Mouse (Mus musculus) ovary, postnatal 36 days (tissue): Measurements from ENCODE around the gene Fyttd1.
"Not testable (repeated sequence)": the region's sequence is repeated elsewhere in the genome, so short reads cannot be mapped to it uniquely, and the experiment has no call there.

ENCODE experiments used
- DNase-seq: peaks from one replicate; pipeline ENCODE4 v3.0.0; 2022; ENCODE audit warnings: low spot score, mixed read lengths

Gene Fyttd1

DNA sequence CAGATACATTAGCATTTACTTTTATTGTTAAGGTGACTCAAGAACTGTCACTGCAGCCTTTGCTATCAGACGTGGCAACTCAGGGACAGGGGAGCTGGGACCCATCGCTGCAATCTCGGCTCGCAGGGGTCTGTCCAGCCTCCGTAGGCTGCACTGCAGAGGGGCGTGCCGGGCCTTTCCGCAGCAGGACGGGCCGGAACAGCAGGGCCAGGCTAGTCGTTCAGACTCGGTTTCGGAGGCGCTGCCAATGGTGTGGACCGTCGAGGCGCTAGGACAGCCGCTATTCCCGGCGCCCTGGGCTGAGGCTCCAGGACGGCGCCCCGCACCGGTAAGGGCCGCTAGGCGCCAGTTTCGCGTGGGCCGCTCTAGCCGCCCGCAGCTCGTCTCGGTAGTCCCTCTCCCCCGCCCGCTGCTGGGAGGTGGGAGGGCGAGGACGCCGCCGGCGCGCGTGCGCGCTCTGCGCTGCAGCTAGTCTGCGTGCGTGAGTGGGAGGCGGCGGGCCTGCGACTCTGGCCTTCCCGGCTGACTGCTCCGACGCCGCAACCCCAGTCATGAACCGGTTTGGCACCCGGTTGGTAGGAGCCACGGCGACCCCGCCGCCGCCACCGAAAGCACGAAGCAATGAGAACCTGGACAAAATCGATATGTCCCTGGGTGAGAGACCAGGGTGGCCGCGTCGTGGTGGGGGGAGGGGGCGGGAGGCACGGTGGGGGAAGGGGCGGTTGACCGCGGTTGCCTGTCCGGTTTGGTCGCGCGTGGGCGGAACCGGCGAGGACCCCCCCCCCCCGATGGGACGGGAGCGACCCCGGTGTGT lies at the start of gene Fyttd1, which contains the start of gene Rubcn:
Gene Fyttd1 (plus strand): TSS at position 158 of the 814 bp plus-strand sequence.
Gene Rubcn (minus strand): TSS at position 424 of the 814 bp plus-strand sequence.
- peak; percentile 97 for DNase-seq

DNA sequence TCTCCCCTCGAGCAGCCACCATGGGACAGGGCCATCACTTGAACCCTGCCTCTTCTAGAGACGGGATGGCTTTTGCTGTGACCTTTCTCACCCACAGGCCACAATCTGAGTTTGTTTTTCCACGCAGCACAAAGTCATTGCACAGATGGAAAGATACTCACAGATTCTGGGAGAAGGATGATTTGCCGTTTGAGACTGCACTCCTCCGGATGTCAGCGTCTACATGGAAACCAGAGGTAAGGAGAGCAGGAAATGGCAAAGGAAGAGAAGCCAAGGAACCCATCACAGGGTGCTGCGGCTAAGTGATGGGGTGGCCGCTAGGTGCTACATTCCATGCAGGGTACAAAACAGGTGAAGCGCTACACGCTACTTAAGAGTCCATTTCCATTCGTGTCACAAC lies 48.2 kb upstream of the Fyttd1 start:
- no peak for DNase-seq

DNA sequence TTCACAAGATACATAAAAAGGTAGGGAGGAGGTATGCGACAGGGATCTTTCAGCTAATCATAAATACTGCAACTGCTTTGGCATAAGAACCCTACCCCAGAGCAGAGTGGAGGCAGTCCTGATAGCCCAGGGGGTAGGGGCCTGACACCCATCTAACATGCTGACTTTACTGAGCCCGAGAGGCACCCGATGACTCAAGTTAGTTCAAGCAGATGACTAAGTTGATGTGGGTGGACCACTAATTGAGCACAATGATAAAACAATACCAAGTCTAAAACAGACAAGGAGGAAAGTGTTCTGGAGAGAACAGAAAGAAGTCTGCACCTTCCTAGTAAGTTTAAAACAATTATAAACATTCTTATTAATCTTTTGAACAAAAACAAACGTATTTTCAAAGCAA lies 45.8 kb upstream of the Fyttd1 start:
- no peak for DNase-seq

DNA sequence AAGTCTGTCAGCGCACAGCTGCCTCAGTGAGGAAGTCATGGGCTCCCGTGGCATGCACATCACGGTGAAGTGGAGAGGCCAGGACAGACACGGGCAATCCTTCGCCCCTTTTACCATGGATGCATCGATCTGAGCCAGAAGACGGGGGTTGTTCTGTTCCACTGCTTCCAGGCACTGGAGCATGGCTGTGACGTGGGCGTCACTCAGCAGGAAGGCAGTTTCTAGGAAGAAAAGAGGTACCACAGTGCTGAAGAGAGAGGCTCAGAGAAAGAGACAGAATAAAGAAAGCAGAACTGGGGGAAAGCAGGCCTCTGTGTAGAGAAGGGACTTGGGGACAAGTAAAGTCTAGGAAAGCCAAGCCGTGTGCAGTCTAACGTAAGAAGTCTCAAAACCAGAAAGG lies 30.2 kb upstream of the Fyttd1 start:
- DNase-seq: no peak

DNA sequence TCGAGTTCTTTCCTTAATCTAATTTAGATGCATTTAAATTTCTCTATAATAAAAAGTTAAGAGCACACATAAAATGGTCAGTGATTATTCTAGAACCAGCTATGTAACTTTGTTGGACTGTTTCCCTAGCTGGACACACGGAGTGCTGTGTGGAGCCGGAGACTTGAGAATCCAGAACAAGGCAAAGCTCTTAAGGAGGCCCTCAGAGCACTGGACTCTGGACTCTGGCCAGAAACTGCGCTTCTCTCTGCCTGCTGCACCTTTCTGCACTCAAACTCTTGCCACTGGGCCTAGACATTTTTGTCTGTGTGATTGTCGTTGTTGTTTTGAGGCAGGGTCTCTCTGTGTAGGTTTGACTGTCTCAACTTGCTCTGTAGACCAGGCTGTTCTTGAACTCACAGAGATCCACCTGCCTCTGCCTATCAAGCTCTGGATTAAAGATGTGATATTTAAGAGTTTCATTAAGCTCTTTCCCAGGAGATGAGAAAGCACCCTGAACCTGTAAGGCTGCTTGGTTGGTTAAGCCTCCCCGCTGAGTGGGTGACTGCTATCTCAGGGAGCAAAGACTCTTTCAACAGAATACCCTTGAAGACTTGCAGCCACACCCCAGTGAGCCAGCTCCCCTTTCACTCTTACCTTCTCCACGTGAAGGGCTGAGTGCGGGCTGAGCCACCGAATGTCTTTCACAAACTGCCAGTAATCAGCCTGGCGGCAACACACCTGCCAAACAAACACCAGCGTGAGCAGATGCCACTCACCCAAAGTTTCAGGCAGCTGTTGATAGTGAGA lies 28.1 kb upstream of the Fyttd1 start:
- DNase-seq: no peak

DNA sequence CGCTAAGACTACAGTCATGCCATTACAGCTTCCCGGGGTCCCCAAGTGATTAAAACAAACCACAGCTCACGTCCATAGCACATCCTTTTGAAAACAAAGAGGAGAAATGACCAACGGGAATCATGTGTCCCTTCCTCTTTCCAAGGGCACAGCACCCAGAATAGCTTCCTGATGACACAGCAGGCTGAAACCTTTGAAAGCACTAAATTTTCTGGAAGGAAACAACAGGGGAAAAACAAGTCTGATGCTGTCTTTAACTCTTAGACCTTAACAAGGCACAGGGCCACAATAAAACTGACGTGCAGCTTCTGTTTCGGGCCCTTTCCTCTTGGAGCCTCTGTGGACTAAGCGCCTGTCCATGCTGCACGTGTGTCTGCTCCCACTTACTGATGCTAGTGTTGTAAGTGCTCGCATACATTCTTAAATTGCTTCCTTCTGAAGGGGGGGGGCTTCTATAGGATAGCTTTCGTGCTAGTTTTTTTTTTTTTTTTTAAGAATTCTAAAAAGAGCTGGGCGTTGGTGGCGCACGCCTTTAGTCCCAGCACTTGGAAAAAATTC lies 23.7 kb upstream of the Fyttd1 start:
- DNase-seq: no peak

DNA sequence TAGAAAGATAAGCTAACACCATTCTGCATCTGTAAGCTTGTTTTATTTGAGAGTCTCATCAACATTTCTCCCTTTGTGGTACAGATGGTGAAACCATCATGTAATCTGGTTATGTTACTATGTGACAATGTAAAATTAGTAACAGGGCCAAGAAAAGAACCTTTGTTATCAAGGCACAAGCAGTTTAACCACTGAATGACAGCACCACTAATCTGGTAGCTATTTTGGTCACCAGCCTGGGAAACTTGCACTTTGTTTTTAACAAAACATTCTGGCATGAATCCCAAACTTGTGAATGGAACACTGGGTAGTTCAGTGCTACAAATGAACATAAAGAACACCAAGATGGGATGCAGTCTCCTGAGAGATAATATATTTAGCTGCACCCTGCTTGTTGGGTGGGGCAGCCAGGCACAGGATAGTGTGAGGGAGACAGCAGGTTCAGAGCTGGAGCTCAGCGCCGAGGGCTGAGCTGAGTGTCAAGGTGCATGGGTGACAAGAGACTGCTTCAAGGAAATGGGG lies 23.2 kb upstream of the Fyttd1 start:
- DNase-seq: no peak

DNA sequence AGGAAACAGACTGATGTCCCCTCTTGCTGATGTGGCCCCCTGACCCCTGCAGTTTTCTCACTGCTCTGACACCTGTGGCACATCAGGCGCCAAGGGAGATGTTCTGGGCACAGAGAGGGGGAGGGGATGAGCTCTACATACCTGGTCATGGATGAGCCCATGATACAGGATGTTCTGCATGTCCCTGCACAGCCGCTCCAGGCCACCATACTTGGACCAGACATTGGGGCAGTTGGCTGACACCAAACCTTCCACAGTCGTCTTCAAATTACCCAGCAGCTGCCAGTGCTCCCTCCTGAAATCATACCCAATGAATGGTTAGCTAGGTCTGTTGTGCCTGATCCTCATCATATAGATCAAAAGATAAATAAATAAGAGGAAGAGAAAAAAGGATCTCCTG lies 20.5 kb upstream of the Fyttd1 start:
- DNase-seq: no peak

DNA sequence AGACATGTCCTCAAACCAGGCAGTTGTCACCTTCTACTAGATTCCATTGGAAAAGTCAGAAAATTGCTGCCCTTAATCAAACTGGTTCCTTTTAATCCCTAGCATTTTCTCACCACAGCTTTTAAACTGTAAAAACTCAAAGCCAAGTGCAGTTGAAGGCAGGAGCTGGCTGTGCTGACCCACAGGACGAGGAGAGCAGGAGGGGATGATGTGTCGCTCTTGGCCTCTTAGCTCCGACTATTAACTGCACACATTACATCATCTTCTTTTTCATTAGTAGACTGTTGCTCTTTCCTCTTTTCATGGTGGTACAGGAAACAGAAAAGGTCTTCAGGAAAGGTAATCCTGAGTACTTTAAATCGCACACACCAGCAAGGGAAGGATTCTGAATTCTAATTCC lies 18.9 kb upstream of the Fyttd1 start:
- no peak for DNase-seq

DNA sequence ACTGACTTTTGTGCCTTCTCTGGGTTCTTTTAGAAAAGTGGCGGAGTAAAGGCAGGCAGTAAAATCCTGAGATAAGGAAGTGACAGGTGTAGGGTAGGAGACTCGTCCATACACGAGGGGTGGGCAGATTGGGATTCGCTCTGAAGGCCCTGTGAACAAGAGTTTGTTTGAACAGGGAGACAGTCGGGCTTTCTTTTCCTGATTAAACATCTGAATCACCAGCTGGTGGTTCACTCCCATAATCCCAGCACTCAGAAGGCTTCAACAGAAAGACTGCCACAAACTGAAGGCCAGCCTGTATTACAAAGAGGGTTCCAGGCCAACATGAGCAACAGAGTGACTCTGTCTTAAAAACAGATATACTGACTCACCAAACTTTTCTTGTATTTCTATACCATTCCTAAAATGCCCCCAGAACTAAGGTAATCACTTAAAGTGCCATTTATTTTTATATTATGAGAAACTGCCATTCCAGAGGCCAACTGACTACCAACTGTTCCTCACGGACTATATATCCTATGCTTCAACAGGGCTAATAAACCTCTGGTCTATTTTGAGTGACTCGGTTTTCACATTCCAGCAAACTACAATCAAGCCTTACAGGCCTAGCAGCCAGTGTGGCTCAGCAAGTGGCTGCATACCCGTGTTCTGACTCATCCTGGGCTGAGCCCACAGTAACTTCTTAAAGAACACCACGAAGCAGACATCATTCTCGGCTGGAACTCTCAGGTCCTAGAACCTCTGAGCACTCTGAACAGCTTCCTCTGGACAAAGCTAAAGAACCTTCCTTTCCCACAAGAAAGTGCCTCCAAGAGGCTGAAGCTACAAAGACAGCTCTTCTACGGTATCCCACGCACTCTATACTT lies 18.3 kb upstream of the Fyttd1 start:
- no peak for DNase-seq

DNA sequence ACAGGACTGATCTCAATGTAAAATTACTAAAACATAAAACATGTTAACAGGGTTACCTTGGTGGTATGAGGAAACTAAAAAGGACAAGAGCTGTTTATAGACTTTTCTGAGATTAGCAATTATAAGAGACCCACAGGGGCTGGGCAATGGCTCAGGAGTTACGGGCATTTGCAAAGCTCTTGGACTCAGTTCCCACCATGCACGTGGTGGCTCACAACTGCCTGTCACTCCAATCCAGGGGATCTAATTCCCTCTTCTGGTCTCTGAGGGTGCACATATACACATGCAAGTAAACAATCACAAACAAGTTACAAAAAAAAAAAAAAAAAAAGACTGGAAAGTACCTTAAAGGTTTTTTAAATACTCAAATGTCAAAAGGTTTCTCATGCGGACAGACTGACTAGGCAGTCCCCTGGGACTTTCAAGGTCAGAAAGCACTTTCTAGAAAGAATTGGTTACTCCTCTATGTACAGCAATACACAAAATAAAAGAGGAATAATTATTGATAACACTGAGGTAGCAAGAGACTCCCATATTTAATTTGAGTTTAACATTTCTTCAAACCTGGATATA lies 15.4 kb upstream of the Fyttd1 start:
- no peak for DNase-seq

DNA sequence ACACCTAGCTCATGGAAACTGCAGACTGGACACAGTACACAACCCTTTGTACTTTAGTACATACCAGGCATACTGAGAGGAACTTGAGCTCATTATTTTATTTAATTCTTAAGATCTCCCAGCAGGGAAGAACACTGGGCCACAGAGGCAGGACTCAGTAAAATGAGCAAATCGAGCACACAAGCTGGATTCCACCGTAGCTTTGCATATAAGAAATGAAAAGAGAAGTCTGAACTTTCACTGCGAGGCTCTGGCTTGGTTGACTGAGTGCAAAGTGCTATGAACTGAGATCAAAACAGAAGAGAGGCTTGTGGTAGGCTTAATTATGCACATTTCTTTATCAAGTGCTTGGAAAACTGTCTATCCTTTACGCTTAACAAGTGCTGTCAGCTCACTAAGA lies 11.9 kb upstream of the Fyttd1 start:
- no peak for DNase-seq

DNA sequence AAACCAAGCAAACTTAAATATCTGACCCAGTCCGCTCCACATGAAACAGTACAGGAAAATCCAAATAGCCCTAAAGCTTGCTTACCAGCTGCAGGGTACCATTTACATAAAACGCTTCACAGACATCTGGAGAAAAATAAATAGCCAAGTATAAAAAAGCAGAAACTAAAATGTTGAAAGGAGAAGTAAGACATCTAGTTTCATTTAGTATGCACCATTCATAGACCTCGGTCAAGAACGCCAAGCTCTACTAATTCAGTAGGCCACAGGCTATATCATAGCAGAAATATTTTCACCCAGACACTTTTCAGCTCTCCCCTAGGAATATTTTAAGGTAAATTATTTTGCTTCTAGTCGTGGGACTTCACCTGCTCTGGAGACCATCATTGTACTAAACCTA lies 10.6 kb upstream of the Fyttd1 start:
- no peak for DNase-seq

DNA sequence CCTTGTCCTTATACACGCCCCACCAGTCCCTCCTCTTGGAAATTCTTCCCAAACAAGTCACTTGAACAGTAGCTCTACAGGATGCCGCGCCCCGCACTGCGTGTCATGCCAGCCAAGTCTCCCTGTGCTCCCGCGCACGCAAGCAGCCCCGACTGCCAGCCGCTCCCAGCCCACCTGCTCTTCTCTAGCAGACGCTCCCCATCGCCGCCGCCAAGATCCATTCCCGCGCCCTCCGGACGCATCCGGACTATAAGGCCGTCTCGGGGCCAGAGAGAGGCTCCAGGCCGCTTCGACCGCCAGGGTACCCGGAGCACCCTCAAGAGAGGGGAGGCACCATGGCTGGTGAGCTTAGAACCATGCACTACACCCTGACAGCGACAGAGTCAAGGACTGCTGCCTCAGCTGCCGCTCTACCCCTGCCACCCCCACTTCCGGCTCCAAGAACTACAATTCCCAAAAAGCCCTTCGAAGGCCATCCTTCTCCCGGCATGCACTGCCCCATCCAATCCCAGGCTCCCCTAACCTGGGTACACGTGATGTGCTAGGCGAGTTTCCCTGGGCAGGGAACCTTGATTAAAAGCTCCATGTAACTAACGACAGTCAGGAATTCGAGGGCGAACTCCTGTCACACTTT lies 9.3 kb upstream of the Fyttd1 start:
- DNase-seq: peak; percentile 83

DNA sequence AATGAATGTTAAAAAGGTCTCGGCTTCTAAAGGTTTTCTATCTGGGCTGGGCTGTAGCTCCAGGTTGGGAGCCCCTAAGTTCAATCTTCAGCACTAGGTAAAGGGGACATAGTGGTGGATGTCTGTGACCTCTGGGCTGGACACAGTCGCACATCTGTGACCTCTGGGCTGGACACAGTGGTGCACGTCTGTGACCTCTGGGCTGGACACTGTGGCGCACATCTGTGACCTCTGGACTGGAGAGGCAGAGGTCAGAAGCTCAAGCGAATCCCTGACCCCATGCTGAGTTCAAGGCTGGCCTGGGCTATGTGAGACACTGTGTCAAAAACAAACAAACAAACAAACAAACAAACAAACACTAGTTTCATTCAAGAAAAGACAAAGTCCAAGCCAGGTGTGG lies 7.1 kb upstream of the Fyttd1 start:
- DNase-seq: no peak

DNA sequence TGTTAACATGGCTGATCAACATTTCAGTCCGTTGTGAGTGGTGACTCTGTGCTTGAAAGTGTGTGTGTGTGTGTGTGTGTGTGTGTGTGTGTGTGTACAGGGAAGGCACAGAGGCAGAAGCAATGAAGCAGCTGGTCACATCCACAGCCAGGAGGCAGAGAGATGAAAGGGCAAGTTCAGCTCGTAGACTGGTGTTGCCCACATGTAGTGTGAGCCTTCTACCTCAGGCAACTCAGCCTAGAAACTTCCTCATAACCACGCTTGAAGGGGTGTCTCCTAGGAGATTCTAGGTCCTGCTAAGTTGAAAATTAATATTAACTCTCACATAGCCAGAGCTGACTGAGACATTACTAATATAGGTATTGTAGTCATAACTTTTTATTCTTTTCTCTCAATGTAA lies 3.9 kb upstream of the Fyttd1 start:
- DNase-seq: no peak

DNA sequence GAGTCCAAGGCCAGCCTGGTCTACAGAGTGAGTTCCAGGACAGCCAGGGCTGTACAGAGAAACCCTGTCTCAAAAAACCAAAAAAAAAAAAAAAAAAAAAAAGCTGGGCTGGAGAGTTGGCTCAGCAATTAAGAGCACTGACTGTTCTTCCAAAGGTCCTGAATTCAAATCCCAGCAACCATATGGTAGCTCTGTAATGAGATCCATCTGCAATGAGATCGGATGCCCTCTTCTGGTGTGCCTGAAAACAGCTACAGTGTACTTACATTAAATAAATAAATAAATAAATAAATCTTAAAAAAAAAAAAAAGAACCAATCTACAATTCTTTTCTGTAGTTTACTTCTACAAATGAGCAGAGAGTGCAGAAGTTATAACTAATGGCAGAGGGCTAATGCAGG lies 2.0 kb upstream of the Fyttd1 start:
- not testable (repeated sequence) for DNase-seq

DNA sequence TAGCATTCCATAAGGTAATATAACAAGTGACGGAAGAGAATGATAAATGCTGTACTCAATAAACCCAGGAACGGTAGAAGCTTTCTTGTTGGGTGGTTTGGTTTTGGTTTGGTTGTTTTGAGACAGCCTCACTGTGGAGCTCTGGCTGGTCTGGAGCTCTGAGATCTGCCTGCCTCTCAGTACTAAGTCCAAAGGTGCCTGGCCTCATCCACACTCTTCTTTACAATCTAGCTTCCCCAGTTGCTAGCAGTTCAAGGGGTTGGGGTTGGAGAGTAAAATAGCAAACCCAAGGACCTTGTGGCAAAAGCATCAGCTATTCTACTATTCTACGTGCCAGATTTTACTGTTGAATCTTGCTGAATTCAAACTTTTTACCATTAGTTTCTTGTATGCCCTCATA lies 1.5 kb upstream of the Fyttd1 start:
- no peak for DNase-seq

DNA sequence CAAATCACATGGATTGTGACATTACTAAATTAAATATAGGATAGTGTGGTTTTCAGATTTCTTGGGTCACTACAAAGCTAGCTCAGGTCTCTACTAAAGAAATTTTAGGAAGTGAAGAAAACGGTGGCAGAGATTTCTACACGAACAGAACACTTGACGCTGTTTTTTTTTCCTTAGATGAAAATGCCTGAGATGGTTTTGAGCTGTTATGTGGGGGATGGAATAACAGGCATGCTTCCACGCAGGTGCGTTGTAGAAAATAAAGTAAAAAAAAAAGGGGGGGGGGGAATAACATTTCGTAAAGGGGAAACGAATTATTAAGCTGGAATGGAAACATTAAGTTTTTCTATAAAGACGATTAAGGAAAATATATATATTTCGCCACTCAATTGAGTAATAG lies 469 bp upstream of the Fyttd1 start:
- DNase-seq: no peak

DNA sequence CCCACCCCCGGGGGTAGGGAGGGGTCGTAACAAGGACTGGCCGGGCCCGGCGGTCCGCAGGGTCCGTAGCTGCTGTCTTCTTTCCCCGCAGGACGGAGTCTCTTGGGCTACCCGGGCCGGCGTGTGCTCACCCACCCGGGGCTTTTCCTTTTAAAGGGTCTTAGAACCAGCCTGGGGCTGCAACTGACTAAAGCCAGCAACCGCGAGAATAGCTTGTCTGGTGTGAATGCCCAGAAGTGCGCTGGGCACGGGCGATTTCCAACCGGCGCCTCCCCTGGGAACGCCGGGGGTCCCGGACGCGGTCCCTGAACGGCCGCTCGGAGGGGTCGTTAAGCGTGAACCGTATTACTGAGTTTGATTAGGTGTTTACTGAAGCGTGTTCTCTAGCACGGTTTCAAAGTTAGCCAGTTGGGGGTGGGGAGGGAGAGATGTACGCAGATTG lies 878 bp downstream of the Fyttd1 start:
- no peak for DNase-seq
